Mouse (Mus musculus) brain, embryonic 14.5 days (tissue): ENCODE measurements at regions not wholly inside any gene's neighbourhood (a gene's known extent, or its start where the extent isn't known, plus 50 kb on each side); places are given as distances from the start of the nearest gene placed in this dataset.

Source experiments
- CTCF ChIP-seq: fragments of 200-500 bp; IDR thresholded peaks from 2 replicates; pipeline ENCODE4 v1.5.1; 2012; ENCODE audit warnings: inconsistent platforms, mild to moderate bottlenecking, moderate library complexity, borderline replicate concordance; ENCODE audit not compliant: insufficient read depth, insufficient read length; ENCODE audit errors: extremely low read depth
- POLR2A ChIP-seq: fragments of 200-500 bp; IDR thresholded peaks from 2 replicates; pipeline ENCODE4 v1.6.1; 2012; ENCODE audit warnings: mild to moderate bottlenecking, inconsistent platforms, borderline replicate concordance; ENCODE audit not compliant: poor library complexity, insufficient read depth, insufficient read length, severe bottlenecking; ENCODE audit errors: extremely low read depth

- TF ChIP-seq CTCF (no peak), POLR2A (no peak)
Measured at GRCm38 (mm10) chr10:111702435-111702834, 196.3 kb downstream of the Phlda1 start.
